Mouse (Mus musculus): ENCODE results near the gene Adam12. TPM values are rescaled to one million over a fixed set of nuclear protein-coding genes. Genes with fewer than 3 reads are reported as not detected.
A peak's percentile ranks its signal among the peaks of the same experiment; 100 is the strongest.

Adam12 gene
- total and polyA plus RNA-seq, 2 experiments from 2014 or later = 1.0 to 4.6 TPM

GRCm38 (mm10) chr7:134113829-134114228 is 118.1 kb downstream of the Adam12 start:
- Histone ChIP-seq H3K36me3 (replicated peaks; ENCODE audit: control insufficient read depth, insufficient read depth, low read length) (no peaks in the 10 kb centered on the region), H3K4me3 (ENCODE audit: low read depth, low read length) (no peak overlapping the region), H3K27ac (ENCODE audit: low read depth) (0 out of 2 replicates have a peak overlapping the region, but pooled peaks have one; percentile 25), H3K4me1 (ENCODE audit: control insufficient read depth, insufficient read depth) (peaks cover 20% of the 10 kb centered on the region; the same call in 1 of the 2 replicates), H3K4me2 (ENCODE audit: low read depth, low read length) (no peak overlapping the region), H3K9ac (replicated peaks; ENCODE audit: low read depth, low read length) (no peak overlapping the region), H3K9me3 (replicated peaks; ENCODE audit: control insufficient read depth, low read length) (no peaks in the 10 kb centered on the region), H3K27me3 (ENCODE audit: control insufficient read depth, insufficient read depth, low read length) (no peaks in the 10 kb centered on the region)
- ATAC-seq (ENCODE audit: insufficient read depth, low read depth) = no peak
- WGBS = 76% methylated on average over 6 of the region's 6 CpGs
- no peak for TF ChIP-seq CTCF (IDR thresholded peaks at IDR 0.05; ENCODE audit: low read depth)
- DNase-seq (ENCODE audit: low spot score) = no peak

DNA sequence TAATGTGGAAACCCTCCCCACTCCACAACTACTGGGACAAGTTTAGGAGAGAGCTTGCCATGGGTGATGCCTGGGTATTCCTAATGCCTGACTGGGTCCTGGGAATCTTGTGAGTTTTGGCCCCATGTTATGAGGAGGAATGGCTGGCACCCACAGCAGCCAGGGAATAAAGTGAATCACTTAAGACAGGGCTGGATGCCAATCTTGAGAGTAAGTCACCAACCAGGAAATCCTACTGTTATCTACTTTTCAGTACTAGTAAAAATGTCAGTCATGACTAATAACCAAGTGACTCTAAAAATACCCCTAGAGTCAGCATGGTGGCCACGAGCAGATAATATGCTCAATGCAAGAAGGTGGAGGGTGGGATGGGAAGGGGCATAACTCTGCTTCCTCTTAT is 121.8 kb downstream of the Adam12 start:
- DNase-seq (ENCODE audit: low spot score) = peak; percentile 68
- Histone ChIP-seq H3K4me3 (ENCODE audit: low read depth, low read length) (no peak overlapping the region), H3K27ac (ENCODE audit: low read depth) (peak overlapping the region; percentile 16; the same call in 1 of the 2 replicates)

DNA sequence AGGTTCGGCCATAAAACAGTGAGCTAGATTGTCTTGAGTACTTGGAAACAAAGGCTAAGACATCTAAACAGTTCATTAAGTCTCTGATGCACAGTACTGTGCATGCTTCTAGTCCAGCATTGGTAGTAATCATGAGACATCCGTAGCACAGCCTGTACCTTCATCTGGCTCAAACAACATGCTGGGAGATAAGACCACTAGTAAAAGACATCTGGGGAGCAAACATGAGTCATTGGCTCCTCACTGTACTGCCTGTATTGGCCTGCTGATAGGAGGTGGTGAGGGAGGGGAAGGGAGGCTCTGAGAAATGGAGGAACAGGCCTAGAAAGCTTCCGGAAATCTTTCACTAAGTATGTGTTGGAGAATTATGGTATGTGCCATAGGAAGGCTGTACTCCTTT is 124.1 kb downstream of the Adam12 start:
- no peak overlapping the region for H3K9ac ChIP-seq (replicated peaks; ENCODE audit: low read depth, low read length)
- H3K36me3 ChIP-seq (replicated peaks; ENCODE audit: control insufficient read depth, insufficient read depth, low read length) = no peaks in the 10 kb centered on the region
- H3K4me1 ChIP-seq (ENCODE audit: control insufficient read depth, insufficient read depth) = peaks cover 14% of the 10 kb centered on the region; the same call in 1 of the 2 replicates
- H3K27me3 ChIP-seq (ENCODE audit: control insufficient read depth, insufficient read depth, low read length) = no peaks in the 10 kb centered on the region
- peak; percentile 71 for ATAC-seq (ENCODE audit: insufficient read depth, low read depth)
- H3K9me3 ChIP-seq (replicated peaks; ENCODE audit: control insufficient read depth, low read length) = no peaks in the 10 kb centered on the region
- no peak overlapping the region for H3K4me3 ChIP-seq (ENCODE audit: low read depth, low read length)
- TF ChIP-seq EP300 (IDR thresholded peaks at IDR 0.05; ENCODE audit: low read depth) (no peak), CTCF (IDR thresholded peaks at IDR 0.05; ENCODE audit: low read depth) (no peak)
- WGBS = 41% methylated on average over 3 of the region's 3 CpGs
- DNase-seq (ENCODE audit: low spot score) = peak; percentile 36
- no peak overlapping the region for H3K4me2 ChIP-seq (ENCODE audit: low read depth, low read length)
- peak overlapping the region; percentile 19; the same call in 1 of the 2 replicates for H3K27ac ChIP-seq (ENCODE audit: low read depth)

More for the DNA sequence above, 121.8 kb downstream of the Adam12 start:
- Histone ChIP-seq H3K9ac (replicated peaks; ENCODE audit: low read depth, low read length) (no peak overlapping the region), H3K9me3 (replicated peaks; ENCODE audit: control insufficient read depth, low read length) (no peaks in the 10 kb centered on the region), H3K27me3 (ENCODE audit: control insufficient read depth, insufficient read depth, low read length) (no peaks in the 10 kb centered on the region), H3K36me3 (replicated peaks; ENCODE audit: control insufficient read depth, insufficient read depth, low read length) (no peaks in the 10 kb centered on the region), H3K4me2 (ENCODE audit: low read depth, low read length) (no peak overlapping the region), H3K4me1 (ENCODE audit: control insufficient read depth, insufficient read depth) (peaks cover 26% of the 10 kb centered on the region; the same call in 1 of the 2 replicates)
- WGBS = 6% methylated on average over 1 of the region's 1 CpGs
- ATAC-seq (ENCODE audit: insufficient read depth, low read depth) = peak; percentile 37; the same call in 1 of the 2 replicates
- TF ChIP-seq CTCF (IDR thresholded peaks at IDR 0.05; ENCODE audit: low read depth) (no peak), EP300 (IDR thresholded peaks at IDR 0.05; ENCODE audit: low read depth) (no peak)

GRCm38 (mm10) chr7:134099010-134099409 is 132.9 kb downstream of the Adam12 start:
- Histone ChIP-seq H3K4me1 (ENCODE audit: control insufficient read depth, insufficient read depth) (no peaks in the 10 kb centered on the region), H3K36me3 (replicated peaks; ENCODE audit: control insufficient read depth, insufficient read depth, low read length) (no peaks in the 10 kb centered on the region), H3K9ac (replicated peaks; ENCODE audit: low read depth, low read length) (no peak overlapping the region), H3K4me2 (ENCODE audit: low read depth, low read length) (no peak overlapping the region), H3K9me3 (replicated peaks; ENCODE audit: control insufficient read depth, low read length) (no peaks in the 10 kb centered on the region; the same call in 1 of the 2 replicates), H3K27me3 (ENCODE audit: control insufficient read depth, insufficient read depth, low read length) (no peaks in the 10 kb centered on the region), H3K4me3 (ENCODE audit: low read depth, low read length) (no peak overlapping the region), H3K27ac (ENCODE audit: low read depth) (no peak overlapping the region)
- 69% methylated on average over 4 of the region's 4 CpGs for WGBS
- DNase-seq (ENCODE audit: low spot score) (no peak), ATAC-seq (ENCODE audit: insufficient read depth, low read depth) (no peak)
- TF ChIP-seq CTCF (IDR thresholded peaks at IDR 0.05; ENCODE audit: low read depth) (no peak), EP300 (IDR thresholded peaks at IDR 0.05; ENCODE audit: low read depth) (no peak)

- Histone ChIP-seq H3K27me3 (ENCODE audit: control insufficient read depth, insufficient read depth, low read length) (no peaks in the 10 kb centered on the region), H3K4me2 (ENCODE audit: low read depth, low read length) (no peak overlapping the region), H3K27ac (ENCODE audit: low read depth) (no peak overlapping the region), H3K4me3 (ENCODE audit: low read depth, low read length) (no peak overlapping the region), H3K36me3 (replicated peaks; ENCODE audit: control insufficient read depth, insufficient read depth, low read length) (no peaks in the 10 kb centered on the region), H3K9me3 (replicated peaks; ENCODE audit: control insufficient read depth, low read length) (no peaks in the 10 kb centered on the region; the same call in 1 of the 2 replicates), H3K4me1 (ENCODE audit: control insufficient read depth, insufficient read depth) (no peaks in the 10 kb centered on the region), H3K9ac (replicated peaks; ENCODE audit: low read depth, low read length) (no peak overlapping the region)
- DNase-seq (ENCODE audit: low spot score) = no peak
- 92% methylated on average over 2 of the region's 2 CpGs for WGBS
- ATAC-seq (ENCODE audit: insufficient read depth, low read depth) = no peak
- TF ChIP-seq EP300 (IDR thresholded peaks at IDR 0.05; ENCODE audit: low read depth) (no peak), CTCF (IDR thresholded peaks at IDR 0.05; ENCODE audit: low read depth) (no peak)
Observed at GRCm38 (mm10) chr7:134097861-134098260, 134.1 kb downstream of the Adam12 start.

DNA sequence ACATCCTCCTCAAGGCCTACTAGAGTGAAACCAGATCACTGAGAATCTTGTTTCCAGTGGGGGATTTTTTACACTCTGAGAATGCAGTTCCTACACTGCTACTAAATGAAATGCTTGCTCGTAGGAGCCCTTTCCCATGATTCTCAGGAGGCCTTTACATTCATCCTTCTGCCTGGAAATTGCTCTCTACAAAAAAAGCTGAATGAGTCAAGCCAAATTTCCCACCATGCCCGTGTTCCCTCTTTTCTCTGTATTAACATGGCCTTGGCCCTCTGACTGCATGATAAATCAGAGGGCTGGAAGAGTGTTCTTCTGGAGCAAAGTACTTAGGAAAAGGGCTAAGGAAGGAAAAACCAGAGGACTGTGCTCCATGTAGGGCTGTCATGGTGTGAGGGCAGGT is 138.1 kb downstream of the Adam12 start:
- Histone ChIP-seq H3K4me3 (ENCODE audit: low read depth, low read length) (no peak overlapping the region), H3K36me3 (replicated peaks; ENCODE audit: control insufficient read depth, insufficient read depth, low read length) (no peaks in the 10 kb centered on the region), H3K9me3 (replicated peaks; ENCODE audit: control insufficient read depth, low read length) (no peaks in the 10 kb centered on the region; the same call in 1 of the 2 replicates), H3K4me2 (ENCODE audit: low read depth, low read length) (no peak overlapping the region), H3K27me3 (ENCODE audit: control insufficient read depth, insufficient read depth, low read length) (no peaks in the 10 kb centered on the region), H3K9ac (replicated peaks; ENCODE audit: low read depth, low read length) (no peak overlapping the region), H3K27ac (ENCODE audit: low read depth) (no peak overlapping the region), H3K4me1 (ENCODE audit: control insufficient read depth, insufficient read depth) (no peaks in the 10 kb centered on the region)
- 65% methylated on average over 2 of the region's 2 CpGs for whole genome bisulfite sequencing
- DNase-seq (ENCODE audit: low spot score) = no peak
- TF ChIP-seq CTCF (IDR thresholded peaks at IDR 0.05; ENCODE audit: low read depth) = no peak
- TF ChIP-seq EP300 (IDR thresholded peaks at IDR 0.05; ENCODE audit: low read depth) = no peak
- ATAC-seq (ENCODE audit: insufficient read depth, low read depth) = no peak
